Mouse (Mus musculus): ENCODE measurements around the gene Crybb1. TPM values are rescaled to one million over a fixed set of nuclear protein-coding genes. Genes with fewer than 3 reads are reported as not detected.

Gene Crybb1
- polyA plus RNA-seq, 1 experiment from 2014 or later = 0.42 TPM

DNA sequence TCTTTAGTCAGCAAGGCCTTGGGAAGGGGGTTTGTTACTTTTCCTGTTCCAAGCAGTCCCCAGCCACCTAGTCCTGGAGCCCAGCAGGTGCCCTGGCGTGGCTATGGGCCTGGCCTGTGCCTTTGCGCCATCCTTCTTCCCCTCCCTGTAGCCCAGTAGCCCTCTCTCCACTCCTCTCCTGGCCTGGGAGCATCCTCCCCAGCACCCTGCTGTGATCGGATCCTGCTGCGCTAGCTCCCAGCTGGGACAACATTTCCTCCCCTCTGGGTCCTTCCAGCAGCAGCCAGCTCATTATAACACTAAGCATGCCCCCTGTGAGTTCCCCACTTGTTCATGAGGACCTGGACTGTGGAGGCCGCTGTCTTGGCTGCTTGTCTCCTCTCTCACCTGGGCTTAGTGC, 50.2 kb downstream of the Crybb1 start:
- WGBS = 68% methylated on average over 5 of the region's 5 CpGs
- peaks cover 3% of the 10 kb centered on the region; the same call in 1 of the 2 replicates for H3K4me1 ChIP-seq (replicated peaks)
- DNase-seq (ENCODE audit: low spot score) = no peak
- H3K4me3 ChIP-seq = no peak overlapping the region
- H3K9me3 ChIP-seq = no peaks in the 10 kb centered on the region
- peaks cover 50% of the 10 kb centered on the region for H3K36me3 ChIP-seq
- no peak overlapping the region for H3K27ac ChIP-seq
- no peaks in the 10 kb centered on the region for H3K27me3 ChIP-seq (ENCODE audit: insufficient read depth, poor library complexity, severe bottlenecking)

- H3K36me3 ChIP-seq = peaks cover 76% of the 10 kb centered on the region
- no peak overlapping the region for H3K4me3 ChIP-seq
- no peak for DNase-seq (ENCODE audit: low spot score)
- no peak overlapping the region for H3K27ac ChIP-seq
- H3K27me3 ChIP-seq (ENCODE audit: insufficient read depth, poor library complexity, severe bottlenecking) = no peaks in the 10 kb centered on the region
- 66% methylated on average over 11 of the region's 11 CpGs for WGBS
- H3K4me1 ChIP-seq (replicated peaks) = peaks cover 17% of the 10 kb centered on the region
- H3K9me3 ChIP-seq = no peaks in the 10 kb centered on the region
These were observed 57.7 kb downstream of the Crybb1 start for GRCm38 (mm10) chr5:112313222-112313885.

GRCm38 (mm10) chr5:112316468-112316867, 60.9 kb downstream of the Crybb1 start:
- 81% methylated on average over 5 of the region's 5 CpGs for WGBS
- H3K36me3 ChIP-seq = peaks cover 45% of the 10 kb centered on the region
- H3K27ac ChIP-seq = no peak overlapping the region
- H3K27me3 ChIP-seq (ENCODE audit: insufficient read depth, poor library complexity, severe bottlenecking) = no peaks in the 10 kb centered on the region
- H3K9me3 ChIP-seq = no peaks in the 10 kb centered on the region
- H3K4me1 ChIP-seq (replicated peaks) = peaks cover 17% of the 10 kb centered on the region
- no peak for DNase-seq (ENCODE audit: low spot score)
- H3K4me3 ChIP-seq = no peak overlapping the region

- Histone ChIP-seq H3K4me1 (replicated peaks) (peaks cover 17% of the 10 kb centered on the region), H3K27ac (no peak overlapping the region), H3K27me3 (ENCODE audit: insufficient read depth, poor library complexity, severe bottlenecking) (no peaks in the 10 kb centered on the region), H3K9me3 (no peaks in the 10 kb centered on the region), H3K4me3 (no peak overlapping the region), H3K36me3 (peaks cover 37% of the 10 kb centered on the region)
- 63% methylated on average over 5 of the region's 5 CpGs for WGBS
- no peak for DNase-seq (ENCODE audit: low spot score)
These were observed 61.7 kb downstream of the Crybb1 start for GRCm38 (mm10) chr5:112317328-112317727.

Other genes with a start within 250 kb of the Crybb1 start
- gene Cryba4, start 3.3 kb upstream of the Crybb1 start, polyA plus RNA-seq (2016; fragmentation: Nextera tagmentation; extraction: Ambion mirVana) = 0.35 and 1.4 TPM in 2 replicates
- 37.2 and 40.9 TPM in 2 replicates for gene Tpst2, start 20.9 kb downstream of the Crybb1 start, polyA plus RNA-seq (2016; fragmentation: Nextera tagmentation; extraction: Ambion mirVana)
- gene Tfip11, start 70.5 kb downstream of the Crybb1 start, polyA plus RNA-seq (2016; fragmentation: Nextera tagmentation; extraction: Ambion mirVana) = 39.9 and 43.7 TPM in 2 replicates
- 52.5 and 53.2 TPM in 2 replicates for gene Srrd, start 87.2 kb downstream of the Crybb1 start, polyA plus RNA-seq (2016; fragmentation: Nextera tagmentation; extraction: Ambion mirVana)
- 35.8 and 36.7 TPM in 2 replicates for gene Hps4, start 87.3 kb downstream of the Crybb1 start, polyA plus RNA-seq (2016; fragmentation: Nextera tagmentation; extraction: Ambion mirVana)
- 0.14 and 0.30 TPM in 2 replicates for gene Gm6583, start 100.2 kb downstream of the Crybb1 start, polyA plus RNA-seq (2016; fragmentation: Nextera tagmentation; extraction: Ambion mirVana)
- gene Asphd2, start 139.1 kb downstream of the Crybb1 start, polyA plus RNA-seq (2016; fragmentation: Nextera tagmentation; extraction: Ambion mirVana) = 19.3 and 24.8 TPM in 2 replicates
- 0.14 TPM in 1 of 2 replicates, not detected in the other for gene Gm6588, start 193.6 kb downstream of the Crybb1 start, polyA plus RNA-seq (2016; fragmentation: Nextera tagmentation; extraction: Ambion mirVana)

All from hindbrain, embryonic 10.5 days (tissue).